Mouse (Mus musculus): ENCODE measurements at regions not wholly inside any gene's neighbourhood (a gene's known extent, or its start where the extent isn't known, plus 50 kb on each side); places are given as distances from the start of the nearest gene placed in this dataset.

DNA sequence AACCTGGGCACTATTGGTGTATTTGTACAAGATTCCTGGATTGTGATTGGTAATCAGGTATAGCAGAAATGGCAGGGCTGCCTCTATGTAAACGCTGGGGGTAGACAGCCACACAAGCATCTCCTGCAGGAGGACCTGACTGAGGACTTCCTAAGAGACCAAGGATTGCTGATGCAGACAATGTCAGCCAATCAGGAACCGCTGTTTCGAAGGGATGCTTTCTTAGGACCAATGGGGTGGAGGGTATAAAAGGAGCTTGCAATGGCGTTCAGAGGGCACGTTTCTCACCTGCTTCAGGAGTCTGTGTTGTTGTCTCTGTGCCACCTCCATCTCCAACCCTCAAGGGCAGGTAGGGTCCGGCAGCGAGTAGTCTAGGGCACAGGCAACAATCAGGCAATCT is 393.7 kb downstream of the Gm45692 start:
- no peak for DNase-seq (ENCODE audit: low spot score)

GRCm38 (mm10) chr8:26524237-26524636 is 404.9 kb downstream of the Gm45692 start:
- DNase-seq (ENCODE audit: low spot score) = no peak

DNA sequence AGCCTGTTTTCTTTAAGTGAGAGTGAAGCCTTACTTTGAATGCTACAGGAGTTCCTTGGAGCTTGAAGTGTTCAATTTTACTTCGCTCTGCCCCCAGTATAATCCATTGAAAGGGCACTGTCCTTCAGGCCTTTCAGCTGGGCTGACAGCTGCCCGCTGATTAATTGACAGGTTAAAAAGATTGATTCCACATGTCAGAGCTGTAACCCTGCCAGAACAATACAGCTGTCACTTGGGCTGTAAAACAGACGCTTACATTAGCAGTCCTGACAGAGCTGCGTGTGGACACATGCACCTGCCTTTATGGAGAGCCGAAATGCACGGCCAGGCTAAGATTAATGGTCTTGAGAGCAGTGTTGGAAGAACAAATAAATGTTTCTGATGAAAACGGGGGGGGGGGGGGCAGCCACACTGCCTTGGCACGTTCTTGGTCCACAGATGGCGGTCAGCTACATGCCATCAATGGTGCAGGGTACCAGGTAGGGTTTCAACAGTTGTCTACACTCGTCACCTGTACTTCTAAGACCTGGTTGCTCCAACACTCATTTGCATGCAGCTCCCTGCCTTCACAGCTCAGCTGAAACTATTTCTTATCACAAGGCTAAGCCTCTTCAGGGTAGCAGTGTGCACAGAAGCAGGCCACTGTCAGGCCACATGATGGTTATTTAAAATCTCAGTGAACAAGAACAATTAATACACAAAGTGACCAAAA is 407.3 kb downstream of the Gm45692 start:
- peak; percentile 13 for DNase-seq (ENCODE audit: low spot score)

DNA sequence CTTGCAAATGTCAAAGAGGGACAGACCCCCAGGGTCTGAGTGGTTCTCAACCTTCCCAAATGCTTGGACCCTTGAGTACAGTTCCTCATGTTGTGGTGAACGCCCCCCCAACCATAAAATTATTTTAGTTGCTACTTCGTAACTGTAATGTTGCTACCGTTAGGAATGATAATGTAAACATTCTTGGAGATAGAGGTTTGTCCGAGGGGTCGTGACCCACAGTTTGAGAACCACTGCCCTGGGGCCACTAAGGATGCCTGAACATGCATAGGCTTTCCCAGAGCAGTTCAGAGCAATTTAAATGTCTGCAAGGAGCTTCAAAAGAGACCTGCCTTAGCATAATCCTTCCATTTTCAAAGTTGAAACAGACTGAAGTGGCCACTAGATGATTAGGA is 407.8 kb downstream of the Gm45692 start:
- DNase-seq (ENCODE audit: low spot score) = no peak

DNA sequence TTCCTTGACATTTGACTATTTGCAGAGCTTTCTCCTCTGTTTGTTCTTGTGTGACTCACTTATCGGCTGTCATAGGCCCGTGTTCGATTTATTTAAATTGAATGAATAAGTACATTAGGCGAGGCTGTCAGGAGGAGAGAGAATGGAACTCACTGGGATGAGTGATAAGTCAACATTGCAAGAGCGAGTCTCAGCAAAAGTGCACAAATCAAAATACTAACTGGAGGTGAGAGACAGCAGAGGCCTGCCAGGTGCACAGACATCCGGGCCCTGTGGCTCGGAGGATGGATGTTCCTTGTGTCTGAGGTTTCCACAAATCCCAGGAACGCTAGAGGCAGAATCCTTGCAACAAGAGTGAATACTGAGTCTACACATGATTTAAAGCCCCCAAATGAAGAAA is 410.6 kb downstream of the Gm45692 start:
- no peak for DNase-seq (ENCODE audit: low spot score)

DNA sequence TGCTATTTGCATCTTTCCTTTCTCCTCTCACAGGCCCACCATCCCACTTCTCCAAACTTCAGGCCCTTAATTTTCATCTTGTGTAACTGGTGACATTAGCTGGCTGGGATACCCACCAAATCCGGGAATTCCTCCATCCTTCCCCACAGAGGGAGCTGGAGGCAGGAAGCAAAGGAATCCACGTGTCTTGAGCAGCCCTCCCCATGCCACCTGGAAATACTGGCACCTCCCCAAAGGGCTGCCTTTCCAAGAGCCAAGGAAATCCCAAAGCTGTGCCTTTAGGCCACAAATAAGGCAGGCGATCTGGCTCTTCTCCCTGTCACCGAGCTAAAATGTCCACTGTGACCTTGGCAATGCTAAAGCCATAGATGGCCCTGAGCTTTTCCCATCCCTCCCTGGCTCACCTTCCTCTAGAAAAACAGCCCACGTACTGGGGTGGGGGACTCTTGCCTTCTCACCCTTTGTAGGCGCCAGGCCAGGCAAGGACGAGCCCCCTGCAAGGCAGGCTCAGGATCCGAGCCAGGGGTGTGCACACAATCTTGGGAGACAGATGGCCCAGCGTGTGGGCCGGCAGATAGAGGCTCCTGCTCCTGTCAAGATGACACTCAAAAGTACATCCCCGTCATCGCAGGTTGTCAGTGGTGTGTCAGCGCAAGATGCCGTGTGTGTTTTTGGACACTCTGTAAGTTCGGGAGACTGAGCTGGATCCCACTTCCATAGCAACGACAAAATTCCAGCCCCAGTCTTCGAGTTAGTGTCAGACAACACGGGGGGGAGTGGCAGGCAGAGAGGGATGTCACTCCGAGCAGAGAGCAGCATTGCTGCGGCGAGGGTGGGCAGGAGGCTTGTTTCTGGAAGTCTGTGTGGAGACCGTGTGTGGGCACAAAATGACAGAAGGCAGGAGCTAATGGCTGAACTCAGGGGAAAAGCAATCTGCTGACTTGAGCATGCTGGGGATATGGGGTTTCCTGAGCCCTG is 414.4 kb downstream of the Gm45692 start:
- DNase-seq (ENCODE audit: low spot score) = no peak

GRCm38 (mm10) chr8:26535816-26536215 is 416.5 kb downstream of the Gm45692 start:
- no peak for DNase-seq (ENCODE audit: low spot score)

DNA sequence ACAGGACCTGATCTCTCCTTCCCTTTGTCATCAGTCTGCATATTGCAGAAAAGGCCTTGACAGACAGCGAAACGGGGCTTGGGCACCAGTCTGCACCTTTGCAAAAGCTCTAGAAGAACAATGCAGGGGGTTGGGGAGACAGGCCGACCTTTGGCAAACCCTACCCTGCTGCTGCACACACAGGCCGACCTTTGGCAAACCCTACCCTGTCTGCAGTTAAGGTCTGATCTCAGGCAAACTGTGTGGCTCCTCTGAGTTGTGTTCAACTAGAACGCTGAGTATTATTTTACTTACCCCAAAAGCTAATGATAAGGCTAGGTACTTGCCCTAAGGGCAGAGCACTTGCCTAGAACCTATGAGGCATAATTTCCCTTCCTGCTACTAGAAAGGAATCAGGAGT is 423.4 kb upstream of the Zfp703 start:
- no peak for DNase-seq (ENCODE audit: low spot score)

GRCm38 (mm10) chr8:26559196-26559595 is 417.9 kb upstream of the Zfp703 start:
- DNase-seq (ENCODE audit: low spot score) = no peak

DNA sequence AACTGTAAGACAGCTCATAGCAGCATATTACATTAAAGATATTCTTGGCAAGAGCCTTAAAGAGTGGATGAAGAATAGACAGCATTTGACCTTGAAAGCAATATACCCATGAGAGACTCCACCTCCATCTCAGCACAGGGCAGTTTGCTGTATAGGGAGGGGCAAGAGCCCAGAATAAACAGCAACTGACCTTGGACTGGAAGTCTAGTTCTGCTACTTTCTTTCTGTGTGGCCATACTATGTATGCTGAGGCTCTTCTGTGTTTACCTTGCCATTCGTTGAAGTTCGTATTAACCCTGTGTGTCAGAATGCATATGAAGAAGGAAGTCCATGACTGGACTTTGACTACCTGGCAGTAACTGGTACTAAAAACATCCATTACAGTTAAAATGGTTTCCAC is 414.0 kb upstream of the Zfp703 start:
- DNase-seq (ENCODE audit: low spot score) = no peak

- no peak for DNase-seq (ENCODE audit: low spot score)
Observed at GRCm38 (mm10) chr8:26564254-26564653, 412.9 kb upstream of the Zfp703 start.

DNA sequence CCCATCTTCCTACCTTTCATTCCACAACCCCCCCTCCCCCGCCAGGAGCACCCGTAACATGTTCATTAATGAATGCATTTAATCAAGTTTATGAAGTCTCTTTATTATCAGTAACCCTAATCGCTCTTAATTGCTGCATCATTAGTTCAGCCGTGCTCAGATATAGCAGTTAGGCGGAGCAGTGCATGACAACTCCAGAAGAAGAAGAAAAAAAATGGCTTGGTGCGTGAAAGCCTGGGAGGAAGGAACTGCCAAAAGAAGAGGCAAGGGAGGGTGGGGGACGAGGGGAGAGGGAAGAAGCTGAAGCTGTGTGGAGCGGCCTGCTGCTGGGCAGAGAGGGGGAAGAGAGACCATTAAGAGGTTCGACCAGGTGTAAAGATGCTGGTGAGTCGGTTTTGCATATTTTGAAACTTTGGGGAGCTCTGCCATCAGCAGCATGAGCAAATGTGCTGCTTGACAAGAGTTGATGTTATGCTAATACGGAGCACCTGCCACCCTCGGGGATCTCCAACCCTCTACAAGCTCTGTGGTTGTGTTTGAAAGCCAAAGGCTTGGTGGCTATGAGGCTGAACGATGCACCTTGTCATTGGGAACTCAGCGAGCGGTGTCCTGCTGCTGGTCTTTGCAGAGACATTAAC is 408.6 kb upstream of the Zfp703 start:
- no peak for DNase-seq (ENCODE audit: low spot score)

DNA sequence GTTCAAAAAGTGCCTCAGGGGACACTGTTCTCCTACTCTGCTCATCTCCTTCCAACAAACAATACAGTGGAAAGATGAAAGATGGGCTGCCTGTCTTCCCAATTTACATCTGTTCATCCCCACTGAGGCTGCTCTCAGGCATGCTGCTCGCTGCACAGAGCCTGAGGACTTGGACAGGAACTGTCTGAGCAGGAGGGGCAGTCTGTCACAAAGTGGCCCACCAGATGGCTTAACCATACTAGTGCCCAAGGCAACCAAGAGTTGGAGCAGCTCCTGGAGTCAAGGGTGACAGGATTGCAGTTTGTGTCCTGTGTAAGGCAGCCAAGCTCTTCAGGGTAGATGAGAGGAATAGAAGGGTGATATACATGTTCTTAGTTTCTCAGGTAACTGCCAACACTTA is 388.3 kb upstream of the Zfp703 start:
- DNase-seq (ENCODE audit: low spot score) = no peak

DNA sequence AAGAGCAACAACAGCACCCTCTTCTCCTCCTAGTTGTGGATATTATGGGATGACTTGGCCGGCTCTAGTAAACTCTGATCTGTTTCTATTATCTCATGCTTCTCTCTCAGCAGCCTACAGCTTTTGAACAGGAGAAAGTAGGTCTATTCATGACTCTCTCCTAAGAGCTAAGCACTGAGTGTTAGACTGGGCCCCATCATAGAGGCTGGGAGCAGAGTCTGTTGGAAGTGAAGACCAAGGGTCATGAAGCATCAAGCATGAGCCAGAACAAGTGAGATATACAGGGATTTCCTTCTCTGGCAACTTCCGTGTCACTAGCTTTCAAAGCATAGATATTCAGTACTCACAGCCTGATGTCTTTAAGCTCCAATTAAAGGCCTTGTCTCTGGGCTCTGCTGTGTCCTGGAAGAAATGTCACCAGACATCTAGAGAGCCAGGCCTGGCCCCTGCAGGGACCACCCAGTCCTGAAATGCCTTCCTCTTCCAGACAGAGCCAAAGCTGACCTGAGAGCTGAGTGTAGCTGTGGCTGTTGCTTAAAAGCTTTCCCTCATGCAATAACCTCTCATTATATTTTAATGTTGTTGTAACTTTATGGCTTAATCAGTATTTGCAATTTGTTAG is 386.4 kb upstream of the Zfp703 start:
- no peak for DNase-seq (ENCODE audit: low spot score)

- no peak for DNase-seq (ENCODE audit: low spot score)
Observed at GRCm38 (mm10) chr8:26591266-26591665, 385.9 kb upstream of the Zfp703 start.

- no peak for DNase-seq (ENCODE audit: low spot score)
Observed at GRCm38 (mm10) chr8:26593536-26594368, 383.4 kb upstream of the Zfp703 start.

DNA sequence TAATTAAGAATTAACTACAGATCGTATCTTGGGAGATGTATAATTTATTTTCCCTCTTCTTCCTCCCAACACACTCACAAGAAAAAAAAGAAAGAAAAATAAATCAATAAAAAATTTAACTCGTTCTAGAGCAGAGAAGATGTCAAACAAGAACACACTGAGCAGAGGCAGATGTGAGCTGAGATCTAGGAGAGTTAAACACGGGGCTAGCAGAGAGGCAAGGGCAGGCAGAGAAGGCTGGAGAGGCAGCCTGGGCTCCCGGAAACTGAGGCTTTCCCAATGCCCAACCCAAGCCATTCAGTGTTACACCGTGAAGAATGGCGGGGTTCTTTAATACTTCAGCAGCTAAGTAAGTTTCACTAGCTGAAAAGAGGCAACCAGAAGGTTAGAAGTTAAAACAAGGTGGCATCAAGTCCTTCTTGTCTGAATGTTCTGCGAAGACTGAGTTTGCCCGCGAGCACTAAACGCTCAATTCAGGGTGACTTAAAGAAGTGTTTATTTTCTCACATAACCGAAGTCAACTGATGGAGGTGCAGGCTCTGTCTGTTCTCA is 382.7 kb upstream of the Zfp703 start:
- DNase-seq (ENCODE audit: low spot score) = no peak

DNA sequence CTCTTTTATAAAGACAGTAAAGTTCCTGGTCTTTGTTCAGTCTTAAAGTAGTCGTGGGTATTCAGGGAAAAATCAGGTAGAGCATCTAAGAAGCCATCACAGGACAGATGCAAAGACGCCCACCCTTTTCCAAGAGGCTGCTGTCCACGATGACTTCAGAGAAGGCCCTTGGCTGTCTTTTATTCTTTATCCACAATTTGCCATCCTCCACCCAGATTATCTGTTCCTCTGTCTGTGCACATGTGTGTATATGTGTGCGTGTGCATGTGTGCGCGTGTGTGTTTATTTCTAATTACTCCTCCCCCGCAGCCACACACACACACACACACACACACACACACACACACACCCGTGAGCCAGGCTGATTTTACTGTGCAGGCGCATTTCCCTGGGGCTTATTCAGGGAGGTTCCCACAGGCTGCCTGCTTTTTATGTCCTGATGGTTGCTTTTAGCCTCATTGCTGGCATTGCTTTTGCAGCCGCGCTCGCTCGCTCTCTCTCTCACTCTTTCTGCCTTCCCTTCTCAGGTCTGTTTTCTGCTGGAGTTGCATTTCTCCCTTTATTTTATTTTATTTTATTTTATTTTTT is 381.6 kb upstream of the Zfp703 start:
- DNase-seq (ENCODE audit: low spot score) = no peak

DNA sequence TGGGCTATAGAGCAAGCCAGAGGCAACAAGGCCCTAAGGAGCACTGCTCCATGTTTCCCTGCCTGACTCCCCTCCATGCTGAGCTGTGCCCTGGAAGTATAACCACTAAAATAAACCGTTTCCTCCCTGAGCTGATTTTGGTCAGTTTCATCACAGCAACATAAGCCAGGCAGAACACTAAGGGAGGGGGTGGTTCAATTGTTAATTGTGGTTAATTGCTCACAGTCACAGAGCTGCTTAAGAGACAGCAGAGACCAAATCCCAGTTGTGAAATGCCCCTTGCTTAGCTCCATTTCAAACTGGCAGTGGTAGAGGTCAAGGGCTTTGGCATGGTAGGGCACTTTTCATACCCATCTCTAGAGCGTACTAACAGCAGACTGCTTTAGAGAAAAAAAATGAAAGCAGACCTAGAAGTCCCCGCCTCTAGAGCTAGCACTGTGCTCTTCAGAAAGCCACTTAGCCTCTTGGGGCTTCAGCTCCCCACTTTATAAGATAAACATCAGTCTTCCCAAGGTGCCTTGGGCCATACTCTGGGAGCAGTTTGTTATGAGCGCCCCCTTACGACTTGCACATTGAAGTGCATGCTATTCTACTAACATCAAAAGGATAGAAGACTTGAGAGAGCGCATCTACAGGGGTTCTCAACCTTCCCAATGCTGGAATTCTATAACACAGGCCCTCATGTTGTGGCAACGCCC is 380.3 kb upstream of the Zfp703 start:
- DNase-seq (ENCODE audit: low spot score) = no peak

- DNase-seq (ENCODE audit: low spot score) = no peak
Observed at GRCm38 (mm10) chr8:26598520-26598919, 378.6 kb upstream of the Zfp703 start.
